Mouse (Mus musculus): ENCODE results near the gene Slc45a3.

DNA sequence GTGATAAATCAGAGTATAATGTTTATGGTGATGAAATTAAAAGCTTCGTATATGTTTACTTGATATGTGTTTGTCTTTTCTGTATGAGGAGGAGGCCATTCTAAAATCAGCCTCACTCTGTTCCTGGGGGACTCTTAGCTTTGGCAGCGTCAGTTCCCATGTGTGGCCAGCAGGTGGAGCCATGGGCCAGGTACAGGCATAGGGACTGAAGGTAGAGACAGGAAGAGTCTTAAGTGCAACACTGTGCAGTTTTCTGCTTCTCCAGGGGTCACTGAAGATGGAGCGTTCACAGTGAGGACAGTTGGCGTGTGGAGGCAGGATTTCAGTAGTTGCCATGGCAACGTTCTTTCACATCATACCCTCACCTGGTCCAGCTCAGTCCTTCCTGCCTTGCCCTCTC is 20.1 kb downstream of the Slc45a3 start:
- no peak for TF ChIP-seq POLR2A (IDR thresholded peaks at IDR 0.05; ENCODE audit: control insufficient read depth, low read depth, low read length)
- peak; percentile 95 for TF ChIP-seq CTCF (IDR thresholded peaks at IDR 0.05; ENCODE audit: control insufficient read depth, insufficient read depth, insufficient replicate concordance, low read depth, low read length)
